Mouse (Mus musculus): ENCODE measurements around the gene Itga10.
A peak's percentile ranks its signal among the peaks of the same experiment; 100 is the strongest.

DNA sequence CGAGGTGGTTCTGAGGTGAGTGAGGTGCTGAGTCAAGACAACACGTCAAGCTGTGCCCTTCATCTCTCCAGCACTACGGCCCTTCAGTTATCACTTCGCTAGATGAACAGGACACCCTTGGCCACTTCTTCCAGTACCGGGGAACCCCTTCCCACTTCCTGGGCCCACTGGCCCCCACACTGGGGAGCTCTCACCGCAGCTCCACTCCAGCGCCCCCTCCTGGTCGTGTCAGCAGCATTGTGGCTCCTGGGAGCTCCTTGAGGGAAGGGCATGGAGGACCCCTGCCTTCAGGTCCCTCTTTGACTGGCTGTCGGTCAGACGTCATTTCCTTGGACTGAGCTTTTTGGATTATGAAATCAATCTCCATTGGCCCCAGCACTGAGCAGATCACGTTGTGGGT is 59.4 kb downstream of the Itga10 start:
- TF ChIP-seq CTCF (IDR thresholded peaks at IDR 0.05) (peak; percentile 65), EP300 (IDR thresholded peaks at IDR 0.05) (no peak)
